Mouse (Mus musculus) liver, embryonic 14.5 days (tissue): ENCODE data around the gene Gja4. TPM values are rescaled to one million over a fixed set of nuclear protein-coding genes. Genes with fewer than 3 reads are reported as not detected.

Experiments
- ATAC-seq: fragments of 200-750 bp; cut with Nextera tagmentation; 2 replicates; pipeline ENCODE4 v1.8.0; 2017; ENCODE audit warnings: moderate number of reproducible peaks, mild to moderate bottlenecking, moderate library complexity; ENCODE audit not compliant: insufficient read depth
- DNase-seq, 3 experiments: peaks; one replicate each; pipeline ENCODE4 v3.0.0-alpha.2; 2012 to 2013; ENCODE audit warnings: low read depth in 3 of 3, low spot score in 3 of 3
- H3K27ac ChIP-seq: fragments of 300-500 bp; sonication (generic); 2 replicates; pipeline ENCODE4 v1.5.1; 2014; ENCODE audit warnings: moderate library complexity, mild to moderate bottlenecking, control low read depth, inconsistent platforms
- H3K27me3 ChIP-seq: fragments of 300-500 bp; sonication (generic); 2 replicates; pipeline ENCODE4 v1.6.1; 2014; ENCODE audit warnings: mild to moderate bottlenecking, low read length, moderate library complexity; ENCODE audit not compliant: control insufficient read depth, insufficient read depth
- H3K36me3 ChIP-seq: fragments of 300-500 bp; sonication (generic); replicated peaks from 2 replicates; pipeline ENCODE4 v1.6.1; 2014; ENCODE audit warnings: low read depth; ENCODE audit not compliant: control insufficient read depth, insufficient read depth
- H3K4me1 ChIP-seq, 2 experiments: fragments of 200-500 bp in 1 of 2; fragments of 300-500 bp in 1 of 2; sonication (generic) in 1 of 2; replicated peaks; 2 replicates each; pipeline ENCODE4 v1.6.1; 2012 to 2014; ENCODE audit warnings: antibody characterized with exemption in 1 of 2, inconsistent platforms in 1 of 2, low read length in 1 of 2; ENCODE audit not compliant: control insufficient read depth in 2 of 2, insufficient read depth in 2 of 2
- H3K4me2 ChIP-seq: fragments of 300-500 bp; sonication (generic); 2 replicates; pipeline ENCODE4 v1.6.1; 2014; ENCODE audit warnings: low read depth, mild to moderate bottlenecking, control low read depth, moderate library complexity
- H3K4me3 ChIP-seq, 2 experiments: fragments of 200-500 bp in 1 of 2; fragments of 300-500 bp in 1 of 2; sonication (generic) in 1 of 2; 2 replicates each; pipeline ENCODE4 v1.5.1; 2012 to 2014; ENCODE audit warnings: low read depth in 2 of 2, low read length in 2 of 2, mild to moderate bottlenecking in 2 of 2, control low read depth in 1 of 2, inconsistent platforms in 1 of 2, moderate library complexity in 1 of 2; ENCODE audit not compliant: insufficient read depth in 1 of 2
- H3K9ac ChIP-seq: fragments of 300-500 bp; sonication (generic); replicated peaks from 2 replicates; pipeline ENCODE4 v1.6.1; 2014; ENCODE audit warnings: mild to moderate bottlenecking, control low read depth, moderate library complexity
- H3K9me3 ChIP-seq: fragments of 300-500 bp; sonication (generic); 2 replicates; pipeline ENCODE4 v1.6.1; 2016; ENCODE audit warnings: low read length, mixed read lengths; ENCODE audit not compliant: control insufficient read depth
- CTCF ChIP-seq: IDR thresholded peaks from 2 replicates; pipeline ENCODE4 v1.5.1; 2016; ENCODE audit warnings: antibody characterized with exemption, low read depth, control low read depth
- EP300 ChIP-seq: IDR thresholded peaks from 2 replicates; pipeline ENCODE4 v1.6.1; 2016; ENCODE audit warnings: antibody characterized with exemption, low read depth
- WGBS: fragments of 180-500 bp; shearing (Covaris S2); extraction: QIAGEN DNeasy Blood & Tissue Kit; methylation state at CpG from one replicate; pipeline ENCODE4 v1.1.7; 2014; ENCODE audit not compliant: insufficient replicate concordance; 5-methylcytosine and 5-hydroxymethylcytosine counted together
- polyA plus RNA-seq, 2 experiments: library from polyadenylated mRNA; depleted of rRNA in 1 of 2; stranded (reverse) in 1 of 2; unstranded in 1 of 2; fragments of >200 nt; fragmentation: Nextera tagmentation in 1 of 2; extraction: Ambion mirVana in 1 of 2; gene quantifications; 2 replicates each; pipeline versions ENCODE4 v1.2.1 to v1.2.3; 2012 to 2014

Gja4 gene
- polyA plus RNA-seq, 2 experiments, result 2.1 to 2.2 TPM

GRCm38 (mm10) chr4:127303796-127304195 is 10.0 kb downstream of the Gja4 start:
- Histone ChIP-seq H3K4me2 (no peak overlapping the region), H3K36me3 (no peaks in the 10 kb centered on the region), H3K4me1 (no peaks in the 10 kb centered on the region), H3K9me3 (no peaks in the 10 kb centered on the region), H3K9ac (no peak overlapping the region), H3K27ac (no peak overlapping the region), H3K27me3 (no peaks in the 10 kb centered on the region), H3K4me3 (no peak overlapping the region)
- WGBS, result 23% methylated on average over 3 of the region's 3 CpGs
- ATAC-seq (no peak), DNase-seq (no peak)
- TF ChIP-seq EP300, result no peak
- no peak for TF ChIP-seq CTCF

DNA sequence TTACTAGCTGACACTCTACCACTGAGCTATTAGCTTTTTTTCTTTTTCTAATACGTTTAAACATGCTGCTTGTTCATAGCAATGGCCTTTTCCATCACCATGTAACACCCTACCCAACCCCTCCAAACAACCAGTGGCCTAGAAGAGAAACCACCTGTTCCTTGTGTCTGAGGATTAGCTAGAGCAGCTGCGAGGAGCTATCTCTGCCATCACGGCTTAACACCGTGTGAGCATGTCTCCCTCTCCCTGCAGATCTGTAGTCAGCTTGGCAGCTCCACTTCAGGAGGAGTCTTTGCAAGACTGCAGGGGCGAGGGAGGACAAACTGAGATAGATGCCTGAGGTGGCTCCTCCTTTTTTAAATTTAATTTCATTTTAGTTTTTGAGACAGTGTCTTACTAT is 13.3 kb downstream of the Gja4 start:
- no peaks in the 10 kb centered on the region for H3K27me3 ChIP-seq
- ATAC-seq (no peak), DNase-seq (no peak)
- WGBS, result 46% methylated on average over 5 of the region's 5 CpGs
- TF ChIP-seq EP300 (no peak), CTCF (no peak)
- H3K36me3 ChIP-seq, result no peaks in the 10 kb centered on the region
- no peak overlapping the region for H3K4me2 ChIP-seq
- no peak overlapping the region for H3K4me3 ChIP-seq
- H3K4me1 ChIP-seq, result no peaks in the 10 kb centered on the region
- H3K9me3 ChIP-seq, result no peaks in the 10 kb centered on the region
- no peak overlapping the region for H3K9ac ChIP-seq
- no peak overlapping the region for H3K27ac ChIP-seq

- H3K9ac ChIP-seq, result no peak overlapping the region
- H3K4me2 ChIP-seq, result no peak overlapping the region
- H3K27ac ChIP-seq, result no peak overlapping the region
- H3K4me3 ChIP-seq, result no peak overlapping the region
- no peaks in the 10 kb centered on the region for H3K9me3 ChIP-seq
- TF ChIP-seq CTCF (no peak), EP300 (no peak)
- no peaks in the 10 kb centered on the region for H3K4me1 ChIP-seq
- ATAC-seq (no peak), DNase-seq (no peak)
- H3K36me3 ChIP-seq, result no peaks in the 10 kb centered on the region
- H3K27me3 ChIP-seq, result no peaks in the 10 kb centered on the region
- WGBS, result 63% methylated on average over 5 of the region's 5 CpGs
These were observed 21.2 kb downstream of the Gja4 start for GRCm38 (mm10) chr4:127292631-127293030.

DNA sequence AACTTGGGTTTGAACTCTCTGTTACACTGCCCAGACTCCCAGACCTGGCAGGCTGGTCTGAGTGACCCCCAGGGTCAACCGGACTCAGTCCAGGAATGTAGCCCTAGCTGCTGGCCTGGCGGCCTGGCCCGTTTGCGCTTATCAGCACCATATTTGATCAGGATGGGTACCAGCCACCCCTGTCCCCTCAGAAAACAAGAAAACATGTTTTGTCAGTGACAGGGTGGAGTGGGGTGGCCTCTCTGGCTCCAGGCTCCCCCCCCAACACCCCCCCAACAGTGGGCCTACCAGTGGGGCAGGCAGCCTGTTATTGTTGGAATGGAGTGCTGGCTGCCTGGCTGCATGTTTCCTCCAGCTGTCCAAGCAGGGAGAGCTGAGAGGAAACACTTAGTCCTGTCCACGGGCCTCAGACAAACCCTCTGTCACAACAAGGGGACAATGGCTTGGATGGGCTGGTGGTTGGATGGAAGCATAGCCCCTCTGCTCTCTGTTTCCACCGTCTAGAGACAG is 24.7 kb downstream of the Gja4 start:
- DNase-seq (no peak), ATAC-seq (no peak)
- Histone ChIP-seq H3K9ac (no peak overlapping the region), H3K27me3 (no peaks in the 10 kb centered on the region), H3K4me3 (no peak overlapping the region), H3K4me1 (no peaks in the 10 kb centered on the region), H3K9me3 (no peaks in the 10 kb centered on the region), H3K4me2 (no peak overlapping the region), H3K27ac (no peak overlapping the region), H3K36me3 (no peaks in the 10 kb centered on the region)
- 56% methylated on average over 6 of the region's 6 CpGs for WGBS
- TF ChIP-seq EP300 (no peak), CTCF (no peak)

DNA sequence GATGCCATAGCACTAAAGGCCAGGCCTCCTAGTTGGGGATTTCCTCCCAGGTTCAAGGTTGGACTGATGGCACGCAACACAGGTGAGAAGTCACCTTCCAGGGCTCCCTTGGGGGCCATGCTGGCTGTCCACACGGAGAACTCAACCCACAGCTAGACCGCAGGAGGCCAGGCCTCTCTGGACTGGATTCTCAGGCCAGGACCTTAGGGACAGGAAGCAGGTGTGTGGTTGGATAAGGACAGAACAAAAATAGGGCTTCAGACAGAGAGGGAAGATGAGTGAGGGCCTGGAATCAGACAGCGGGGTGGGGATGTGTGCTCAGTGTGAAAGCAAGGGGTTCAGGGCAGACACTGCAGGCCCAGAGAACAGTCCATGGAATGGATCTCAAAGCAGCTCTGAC is 26.9 kb downstream of the Gja4 start:
- no peak for TF ChIP-seq CTCF
- Histone ChIP-seq H3K9me3 (no peaks in the 10 kb centered on the region), H3K27ac (no peak overlapping the region), H3K9ac (no peak overlapping the region), H3K4me2 (no peak overlapping the region), H3K27me3 (no peaks in the 10 kb centered on the region), H3K4me3 (no peak overlapping the region), H3K36me3 (no peaks in the 10 kb centered on the region), H3K4me1 (no peaks in the 10 kb centered on the region)
- WGBS, result 19% methylated on average over 4 of the region's 4 CpGs
- DNase-seq (no peak), ATAC-seq (no peak)
